Mouse (Mus musculus): Measurements from ENCODE around the gene Gabra1.

The Gabra1 gene

DNA sequence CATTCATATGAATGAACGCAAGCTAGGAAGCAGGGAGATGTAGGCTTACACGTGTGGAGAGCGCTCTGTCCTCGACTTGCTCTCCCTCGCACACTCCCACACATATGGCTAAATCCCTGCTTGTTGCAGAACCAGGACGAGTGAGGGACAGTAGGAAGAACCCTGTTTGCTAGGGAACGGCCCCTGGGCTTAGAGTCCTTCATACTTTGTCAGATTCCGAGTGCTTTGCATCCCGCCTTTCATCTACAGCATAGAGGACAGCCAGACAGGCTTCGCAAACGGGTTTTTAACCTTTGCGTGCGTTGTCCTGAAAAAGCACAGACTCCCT, at the start of gene Gabra1:
Gene Gabra1 (minus strand): TSS at position 106 of the 328 bp plus-strand sequence.
- DNase-seq (ENCODE audit: low read depth, low spot score) = no peak

DNA sequence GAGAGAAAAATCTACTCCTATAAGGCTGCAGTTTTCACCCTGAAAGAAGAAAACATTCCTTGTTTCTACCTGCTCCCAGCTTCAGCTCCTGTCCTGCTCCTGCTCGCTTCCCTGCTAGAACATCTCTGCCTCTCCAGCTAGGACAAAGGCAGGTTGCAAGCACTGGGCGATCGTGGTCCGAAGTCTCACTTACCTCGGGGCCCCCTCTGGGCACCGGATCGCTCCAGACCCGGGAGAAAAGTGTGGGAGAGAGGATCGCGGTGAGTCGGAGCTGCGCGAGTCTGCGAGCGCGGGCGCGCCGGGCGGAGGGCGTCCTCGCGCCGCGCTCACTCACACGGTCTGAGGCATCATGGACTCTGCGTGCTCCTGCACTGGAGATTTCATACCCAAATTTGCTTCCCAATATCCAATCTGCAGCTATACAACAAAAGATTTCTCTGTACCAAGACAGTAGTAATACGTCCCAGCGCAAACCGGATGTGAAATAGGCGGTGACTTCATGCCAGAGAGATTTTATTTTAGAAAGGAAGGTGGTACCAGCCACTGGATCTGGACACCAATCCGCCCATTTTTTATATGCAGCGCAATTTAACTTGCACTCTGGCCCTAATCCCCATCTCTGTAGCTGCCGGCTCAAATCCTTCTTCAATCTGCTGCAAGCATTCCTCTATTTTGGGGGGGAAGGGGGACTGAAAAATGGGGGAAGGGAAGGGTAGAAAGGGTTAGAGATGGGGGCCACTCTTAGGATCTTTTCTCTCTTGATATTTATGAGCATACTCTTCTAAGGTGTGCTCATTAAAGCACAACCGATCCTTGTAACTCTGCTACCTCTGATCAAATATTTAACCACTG, 531 bp downstream of the Gabra1 start:
- peak; percentile 34 for DNase-seq (ENCODE audit: low read depth, low spot score)

DNA sequence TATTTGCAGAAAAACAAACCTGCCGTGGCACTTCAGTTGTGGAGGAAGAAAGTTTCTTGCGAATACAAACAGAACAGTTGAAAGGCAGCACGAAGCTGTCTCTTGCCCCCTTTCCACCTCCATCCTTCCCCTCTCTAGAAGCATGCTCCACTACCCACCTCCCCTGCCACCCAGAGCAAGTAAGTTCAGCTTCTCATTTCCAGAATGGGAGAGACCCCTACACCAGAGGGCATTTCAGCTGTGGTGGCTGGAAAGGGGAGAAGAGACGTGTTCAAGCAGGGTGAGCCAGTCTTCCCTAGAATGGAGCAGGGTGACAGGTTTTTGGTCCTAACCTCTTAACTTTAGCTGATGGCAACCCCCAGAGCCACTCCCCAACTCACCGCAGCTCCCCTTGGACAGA, 1.3 kb downstream of the Gabra1 start:
- DNase-seq (ENCODE audit: low read depth, low spot score) = no peak

DNA sequence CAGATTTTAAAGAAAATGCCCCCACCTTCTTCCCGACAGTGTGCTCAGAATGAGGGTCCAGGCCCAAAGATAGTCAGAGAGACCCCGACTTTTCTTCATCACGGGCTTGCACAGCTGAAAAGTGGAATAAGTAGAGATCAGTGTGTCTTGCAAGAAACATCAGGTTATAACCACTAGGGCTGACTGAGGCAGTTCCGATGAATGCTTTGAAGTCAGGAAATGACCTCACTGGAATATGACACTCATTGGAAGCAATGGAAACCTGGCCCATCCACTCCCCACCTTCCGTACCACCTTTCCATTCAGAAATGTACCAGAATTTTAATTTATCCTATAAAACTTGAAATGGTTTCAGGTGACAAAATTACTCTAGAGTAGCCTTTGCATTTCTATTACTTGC, 3.2 kb downstream of the Gabra1 start:
- no peak for DNase-seq (ENCODE audit: low read depth, low spot score)

DNA sequence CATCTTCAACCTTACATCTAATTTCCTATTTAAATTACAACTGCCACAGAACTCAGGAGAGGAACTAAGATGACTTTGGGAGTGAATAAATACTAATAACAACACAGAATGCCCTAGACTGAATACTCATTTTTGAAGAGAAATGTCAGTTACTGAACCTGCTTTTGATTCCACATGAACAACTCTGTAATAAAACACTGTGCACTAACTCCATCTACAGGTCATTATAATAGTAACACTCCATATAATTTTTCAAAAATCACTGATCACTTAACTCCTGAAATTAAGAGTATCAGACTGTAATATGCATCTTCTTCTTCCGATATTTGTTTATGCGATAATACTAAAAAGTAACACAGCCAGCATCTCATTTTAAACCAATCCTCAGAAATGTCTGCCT, 4.4 kb downstream of the Gabra1 start:
- DNase-seq (ENCODE audit: low read depth, low spot score) = no peak

DNA sequence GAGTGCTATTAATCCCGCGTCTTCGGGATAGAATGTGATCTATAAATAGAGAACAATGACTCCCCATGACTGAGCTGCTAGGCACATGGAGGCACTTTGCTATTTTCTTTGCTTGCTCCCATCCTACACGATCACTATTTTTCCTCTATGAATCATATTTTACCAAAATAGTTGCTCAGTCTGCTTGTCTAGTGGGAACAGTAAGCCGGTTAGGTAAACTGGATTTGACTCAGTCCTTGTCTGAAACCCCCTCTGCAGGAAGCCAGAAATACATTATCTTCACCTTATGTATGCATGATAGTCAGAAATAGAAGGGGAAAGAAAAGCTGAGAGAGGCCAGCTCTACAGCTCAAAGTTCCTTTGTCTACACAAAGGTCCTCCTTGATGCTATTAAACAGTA, 31.3 kb downstream of the Gabra1 start:
- no peak for DNase-seq (ENCODE audit: low read depth, low spot score)

DNA sequence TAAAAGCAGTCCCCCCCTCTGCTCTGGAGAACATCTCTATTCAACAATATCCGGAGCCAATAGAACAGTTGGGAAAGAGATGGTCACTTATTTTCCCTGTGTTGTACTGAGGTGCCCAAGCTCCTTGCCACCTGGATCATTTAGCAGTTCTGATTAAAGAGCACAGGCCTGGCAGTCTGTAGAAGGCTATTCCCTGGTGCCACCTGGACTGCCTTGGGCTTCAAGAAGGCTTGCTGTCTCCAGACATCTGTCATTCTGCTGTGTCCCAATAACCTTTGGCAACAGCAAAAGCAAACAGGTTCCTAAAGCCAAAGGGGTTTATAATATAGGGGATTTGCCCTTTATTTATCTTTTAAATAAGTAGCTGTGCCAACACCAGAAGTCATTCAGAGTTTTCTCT, 65.8 kb downstream of the Gabra1 start:
- DNase-seq (ENCODE audit: low read depth, low spot score) = no peak

DNA sequence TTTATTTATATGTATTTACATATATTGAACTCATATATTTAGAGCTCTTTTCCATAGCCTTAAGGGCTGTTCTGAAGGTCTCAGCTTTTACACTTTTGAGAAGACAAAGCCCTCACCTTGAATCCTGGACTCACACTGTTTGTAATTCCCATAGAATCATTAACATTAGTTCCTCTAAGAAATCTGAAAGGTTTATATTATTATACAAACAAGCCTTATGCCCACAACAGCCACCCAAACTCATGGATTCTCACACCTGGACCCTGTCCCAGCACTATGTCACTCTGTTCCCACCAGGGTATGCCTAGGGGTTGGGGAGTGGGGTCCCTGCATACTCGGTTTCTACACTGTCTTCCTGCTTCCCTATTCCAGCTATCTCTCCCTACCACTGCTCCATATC, 72.7 kb downstream of the Gabra1 start:
- no peak for DNase-seq (ENCODE audit: low read depth, low spot score)

DNA sequence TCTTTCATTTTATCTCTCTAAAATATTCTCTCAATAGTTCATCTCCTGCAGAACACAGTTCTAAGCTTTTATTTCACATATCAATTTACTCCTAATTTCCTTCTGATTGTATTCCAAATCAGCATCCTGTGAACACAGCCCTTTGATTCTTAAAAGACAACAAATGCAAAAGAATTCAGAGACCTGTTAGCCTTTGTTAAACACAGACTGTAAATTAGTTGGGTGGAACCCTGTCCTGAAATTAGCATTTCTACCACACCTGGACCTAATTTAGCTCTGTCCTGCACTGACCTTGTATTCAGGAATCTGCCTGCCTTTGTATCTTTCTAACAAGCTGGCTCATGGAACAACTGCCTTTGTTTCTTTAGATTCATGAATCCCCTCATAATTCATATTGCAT, 73.1 kb downstream of the Gabra1 start:
- DNase-seq (ENCODE audit: low read depth, low spot score) = no peak

DNA sequence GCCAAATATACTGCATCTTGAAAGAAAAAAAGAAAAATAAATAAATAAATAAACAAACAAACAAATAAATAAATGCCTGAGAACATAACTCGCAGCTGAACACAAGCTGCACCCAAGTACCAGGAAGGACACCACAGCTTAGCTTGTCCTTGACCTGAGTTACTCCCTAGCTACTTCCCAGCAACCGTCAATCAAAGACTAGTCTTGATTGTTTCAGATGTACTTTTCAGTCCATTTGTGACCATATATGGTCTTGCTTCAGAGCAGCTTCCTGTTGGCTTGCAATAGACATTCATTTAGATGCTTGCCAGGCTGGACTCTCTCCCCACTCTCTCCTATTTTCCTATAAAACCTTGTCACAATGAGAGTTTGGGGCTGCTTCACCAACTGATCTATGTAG, 87.2 kb downstream of the Gabra1 start:
- no peak for DNase-seq (ENCODE audit: low read depth, low spot score)
